Mouse (Mus musculus): Measurements from ENCODE around the gene Prss53.

DNA sequence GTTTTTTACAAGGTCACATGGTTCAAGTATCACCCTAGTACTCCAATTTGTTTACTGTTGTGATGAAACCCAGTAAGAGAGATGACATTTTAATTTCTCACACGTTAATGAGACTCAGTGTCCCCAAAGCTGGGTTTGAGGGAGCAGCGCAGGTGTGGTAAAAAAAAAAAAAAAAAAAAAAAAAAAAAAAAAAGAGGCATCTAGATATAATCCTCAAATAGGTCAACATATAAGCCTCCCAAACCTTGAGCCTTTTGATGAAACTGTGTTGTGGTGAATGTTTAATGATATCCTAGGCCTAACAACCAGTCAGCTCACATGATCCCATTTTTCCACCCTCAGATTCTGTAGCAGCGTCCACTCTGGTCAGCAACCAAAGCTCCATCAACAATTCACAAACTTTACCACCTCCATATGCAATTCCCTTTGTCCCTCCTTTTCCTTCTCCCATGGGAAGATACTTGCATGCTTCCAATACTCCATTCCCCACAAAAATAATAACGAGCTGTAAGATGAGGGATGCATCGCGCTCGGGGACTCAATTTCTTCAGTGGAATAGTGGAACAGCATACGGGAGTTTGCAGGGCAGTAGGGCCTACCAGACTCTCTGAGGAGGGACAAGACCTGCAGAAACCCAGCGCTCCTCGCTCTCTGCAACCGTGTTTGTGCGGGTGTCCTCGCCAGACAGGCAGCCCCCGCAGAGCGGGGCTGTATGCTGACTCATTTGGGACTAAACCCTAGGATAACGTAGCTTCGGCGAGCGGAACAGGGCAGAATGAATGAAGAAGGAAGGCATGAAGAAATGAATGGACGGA is 15.8 kb downstream of the Prss53 start:
- TF ChIP-seq POLR2A (IDR thresholded peaks at IDR 0.05; ENCODE audit: borderline replicate concordance, control insufficient read depth, low read depth, low read length) (0 out of 2 replicates have a peak, but pooled peaks have one; percentile 4), CTCF (IDR thresholded peaks at IDR 0.05; ENCODE audit: control insufficient read depth, insufficient read depth, low read length) (no peak)
